ENCODE assay signal across 35 mouse cellular contexts in genomic region chr14:122267590-122267989, GRCm38 (mm10).
"Had no signal": no experiment of that assay in that cellular context is flagged by ENCODE, and none has a peak within 500 bp of the region (broad histone marks: within the 10 kb centered on the region; RNA-seq: fewer than 3 reads in every experiment).

No protein-coding gene starts in this region.

- H3K9me3 ChIP-seq: heart, embryonic 10.5 days; heart, embryonic 13.5 days; heart, embryonic 15.5 days; hindbrain, embryonic 10.5 days; hindbrain, embryonic 12.5 days; hindbrain, embryonic 13.5 days; hindbrain, embryonic 15.5 days; intestine, embryonic 15.5 days; kidney, embryonic 15.5 days had no signal

- H3K4me1 ChIP-seq: intestine, embryonic 15.5 days had no signal

- ATAC-seq: hindbrain, embryonic 16.5 days; hindbrain, postnatal 0 days; inflammation-experienced regulatory T-cells, adult 6 months; intestine, embryonic 15.5 days; intestine, embryonic 16.5 days; intestine, postnatal 0 days had no signal

- DNase-seq: heart, postnatal 10 days; heart, postnatal 14 days; heart, postnatal 36 days; heart, postnatal 4 days; kidney, adult 11 months; kidney, adult 18-20 months; kidney, adult 2 months; kidney, adult 8-10 months; kidney, adult 9 months; kidney, postnatal 10 days; kidney, postnatal 14 days; kidney, postnatal 25 days; kidney, postnatal 36 days; kidney, postnatal 4 days; layer of hippocampus, adult 9-11 months; layer of hippocampus, postnatal 36 days had no signal

- H3K27ac ChIP-seq: heart, embryonic 10.5 days; heart, embryonic 13.5 days; heart, embryonic 15.5 days; hindbrain, embryonic 10.5 days; hindbrain, embryonic 12.5 days; hindbrain, embryonic 13.5 days; hindbrain, embryonic 14.5 days; hindbrain, embryonic 15.5 days; hindbrain, postnatal 0 days; intestine, embryonic 15.5 days; kidney, embryonic 15.5 days; kidney, postnatal 0 days; layer of hippocampus, adult 2 months had no signal

- H3K4me2 ChIP-seq: heart, embryonic 11.5 days; heart, embryonic 12.5 days; heart, embryonic 13.5 days; heart, embryonic 15.5 days; hindbrain, embryonic 12.5 days; hindbrain, embryonic 13.5 days; hindbrain, embryonic 14.5 days; hindbrain, embryonic 15.5 days; intestine, embryonic 15.5 days; kidney, embryonic 15.5 days had no signal

- H3K36me3 ChIP-seq: heart, embryonic 10.5 days; heart, embryonic 12.5 days; heart, embryonic 13.5 days; heart, embryonic 15.5 days; hindbrain, embryonic 10.5 days; hindbrain, embryonic 12.5 days; hindbrain, embryonic 13.5 days; hindbrain, embryonic 15.5 days; intestine, embryonic 15.5 days; kidney, embryonic 15.5 days had no signal

- H3K27me3 ChIP-seq: heart, embryonic 15.5 days; intestine, embryonic 15.5 days had no signal

- H3K4me3 ChIP-seq: heart, embryonic 10.5 days; heart, embryonic 12.5 days; heart, embryonic 13.5 days; heart, embryonic 15.5 days; hindbrain, embryonic 10.5 days; hindbrain, embryonic 12.5 days; hindbrain, embryonic 13.5 days; hindbrain, embryonic 15.5 days; intestine, embryonic 15.5 days; kidney, embryonic 15.5 days; layer of hippocampus, adult 2 months had no signal

- H3K9ac ChIP-seq: heart, embryonic 12.5 days; heart, embryonic 13.5 days; heart, embryonic 15.5 days; hindbrain, embryonic 12.5 days; hindbrain, embryonic 13.5 days; hindbrain, embryonic 14.5 days; hindbrain, embryonic 15.5 days; intestine, embryonic 15.5 days; kidney, embryonic 15.5 days had no signal
